Mouse (Mus musculus): ENCODE measurements at regions not wholly inside any gene's neighbourhood (a gene's known extent, or its start where the extent isn't known, plus 50 kb on each side); places are given as distances from the start of the nearest gene placed in this dataset.

DNA sequence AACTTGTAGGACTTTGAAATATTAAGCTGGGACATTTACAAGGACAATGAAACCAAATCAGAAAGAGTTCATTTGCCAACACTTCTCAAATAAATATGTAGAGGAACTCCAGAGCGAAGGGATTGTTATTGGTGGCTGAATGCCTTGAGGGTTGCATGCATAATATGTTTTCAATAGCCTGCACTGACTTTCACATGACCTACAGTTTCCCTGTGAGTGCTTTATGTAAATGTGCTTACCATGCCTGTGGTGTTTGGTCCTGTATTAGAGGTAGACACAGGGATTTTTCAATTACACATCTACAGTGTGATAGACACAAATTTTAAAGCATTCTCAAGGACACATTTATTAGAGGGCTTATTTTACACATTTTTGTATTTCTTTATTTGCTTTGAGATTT is 899.8 kb downstream of the Kcnt2 start:
- 27% methylated on average over 1 of the region's 1 CpGs for WGBS
- peak; percentile 67 for DNase-seq
- Histone ChIP-seq H3K36me3 (ENCODE audit: control insufficient read depth, insufficient read depth, low read length) (no peaks in the 10 kb centered on the region), H3K27ac (ENCODE audit: insufficient read depth, low read depth, low read length) (no peak overlapping the region), H3K27me3 (replicated peaks; ENCODE audit: control insufficient read depth, insufficient read depth, low read length) (no peaks in the 10 kb centered on the region), H3K4me3 (ENCODE audit: insufficient read depth, low read depth, low read length) (no peak overlapping the region), H3K4me1 (ENCODE audit: control insufficient read depth, insufficient read depth, low read length) (no peaks in the 10 kb centered on the region)
- TF ChIP-seq POLR2A (IDR thresholded peaks at IDR 0.05; ENCODE audit: low read depth, low read length): no peak
- TF ChIP-seq CTCF (conservative IDR thresholded peaks at IDR 0.05; ENCODE audit: insufficient read depth, insufficient read length, low read depth, low read length): no peak

DNA sequence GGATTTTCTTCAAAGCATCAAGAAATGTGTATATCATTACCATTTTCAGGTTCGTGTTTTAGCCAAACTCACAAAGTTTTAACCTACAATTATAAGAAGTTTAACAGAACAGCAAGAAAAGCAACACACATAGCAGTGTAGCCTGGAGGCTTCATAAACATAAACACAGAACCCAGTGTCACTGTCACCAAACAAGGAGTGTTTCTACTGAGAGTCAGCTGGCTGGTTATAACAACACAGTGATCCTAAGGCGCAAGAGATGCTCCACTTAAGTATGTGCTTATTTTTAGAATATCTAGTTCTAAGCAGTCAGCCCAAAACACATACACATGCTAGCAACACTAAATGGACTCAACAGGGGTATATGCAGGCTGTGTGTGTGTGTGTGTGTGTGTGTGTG is 903.9 kb downstream of the Kcnt2 start:
- Histone ChIP-seq H3K36me3 (ENCODE audit: control insufficient read depth, insufficient read depth, low read length) (no peaks in the 10 kb centered on the region), H3K4me1 (ENCODE audit: control insufficient read depth, insufficient read depth, low read length) (no peaks in the 10 kb centered on the region), H3K27ac (ENCODE audit: insufficient read depth, low read depth, low read length) (no peak overlapping the region), H3K27me3 (replicated peaks; ENCODE audit: control insufficient read depth, insufficient read depth, low read length) (no peaks in the 10 kb centered on the region), H3K4me3 (ENCODE audit: insufficient read depth, low read depth, low read length) (no peak overlapping the region)
- WGBS: 85% methylated on average over 2 of the region's 2 CpGs
- TF ChIP-seq CTCF (conservative IDR thresholded peaks at IDR 0.05; ENCODE audit: insufficient read depth, insufficient read length, low read depth, low read length): no peak
- TF ChIP-seq POLR2A (IDR thresholded peaks at IDR 0.05; ENCODE audit: low read depth, low read length): no peak
- no peak for DNase-seq

DNA sequence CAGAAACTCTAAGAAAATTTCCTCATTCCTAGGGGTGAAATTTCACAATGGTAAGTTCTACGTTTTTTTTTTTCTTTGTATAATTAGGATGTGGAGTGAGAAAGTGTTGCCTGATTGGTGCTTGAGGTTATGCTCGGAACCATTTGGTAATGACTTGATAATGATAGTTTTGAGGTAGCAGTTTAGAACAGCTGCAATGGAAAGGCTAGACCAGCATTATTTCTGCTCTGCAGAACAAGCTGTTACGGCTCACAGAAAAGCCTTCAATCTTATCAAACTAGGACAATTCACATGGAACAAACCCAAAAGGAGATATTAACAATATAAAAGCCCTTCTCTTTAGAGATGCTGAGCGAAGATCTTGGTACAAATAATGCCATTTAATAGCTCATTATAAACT is 908.6 kb downstream of the Kcnt2 start:
- TF ChIP-seq CTCF (conservative IDR thresholded peaks at IDR 0.05; ENCODE audit: insufficient read depth, insufficient read length, low read depth, low read length) (no peak), POLR2A (IDR thresholded peaks at IDR 0.05; ENCODE audit: low read depth, low read length) (no peak)

DNA sequence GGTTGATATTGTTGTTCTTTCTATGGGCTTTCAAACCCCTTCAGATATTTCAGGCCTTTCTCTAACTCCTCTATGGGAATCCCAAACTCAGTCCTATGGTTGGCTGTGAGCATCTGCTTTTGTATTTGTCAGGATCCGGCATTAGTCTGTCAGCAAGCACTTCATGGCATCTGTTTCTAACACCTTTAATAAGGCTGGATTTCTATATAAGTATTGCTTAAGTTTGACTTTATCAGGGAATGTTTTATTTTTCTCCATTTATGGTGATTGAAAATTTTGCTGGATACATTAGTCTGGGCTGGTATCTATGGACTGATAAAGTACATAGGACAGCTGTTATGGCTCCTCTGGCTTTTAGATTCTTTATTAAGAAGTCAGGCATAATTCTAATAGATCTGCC is 915.8 kb downstream of the Kcnt2 start:
- Histone ChIP-seq H3K27ac (ENCODE audit: insufficient read depth, low read depth, low read length) (no peak overlapping the region), H3K4me1 (ENCODE audit: control insufficient read depth, insufficient read depth, low read length) (no peaks in the 10 kb centered on the region), H3K27me3 (replicated peaks; ENCODE audit: control insufficient read depth, insufficient read depth, low read length) (no peaks in the 10 kb centered on the region), H3K36me3 (ENCODE audit: control insufficient read depth, insufficient read depth, low read length) (no peaks in the 10 kb centered on the region), H3K4me3 (ENCODE audit: insufficient read depth, low read depth, low read length) (no peak overlapping the region)
- WGBS: 93% methylated on average over 1 of the region's 1 CpGs
- DNase-seq: no peak
- TF ChIP-seq POLR2A (IDR thresholded peaks at IDR 0.05; ENCODE audit: low read depth, low read length): no peak
- TF ChIP-seq CTCF (conservative IDR thresholded peaks at IDR 0.05; ENCODE audit: insufficient read depth, insufficient read length, low read depth, low read length): no peak

More for the DNA sequence above, 908.6 kb downstream of the Kcnt2 start:
- no peaks in the 10 kb centered on the region for H3K27me3 ChIP-seq (replicated peaks; ENCODE audit: control insufficient read depth, insufficient read depth, low read length)
- H3K36me3 ChIP-seq (ENCODE audit: control insufficient read depth, insufficient read depth, low read length): no peaks in the 10 kb centered on the region
- WGBS: 71% methylated on average over 4 of the region's 4 CpGs
- H3K27ac ChIP-seq (ENCODE audit: insufficient read depth, low read depth, low read length): no peak overlapping the region
- DNase-seq: no peak
- H3K4me3 ChIP-seq (ENCODE audit: insufficient read depth, low read depth, low read length): no peak overlapping the region
- H3K4me1 ChIP-seq (ENCODE audit: control insufficient read depth, insufficient read depth, low read length): no peaks in the 10 kb centered on the region

All from kidney, adult 2 months (tissue).